Mouse (Mus musculus) myocyte (in vitro differentiated cells): ENCODE data around the gene Gm47841. TPM values are rescaled to one million over a fixed set of nuclear protein-coding genes. Genes with fewer than 3 reads are reported as not detected.

ENCODE experiments used
- H3K27me3 ChIP-seq: one replicate; pipeline ENCODE4 v1.6.1; 2011; ENCODE audit not compliant: control insufficient read depth, insufficient read depth, insufficient read length
- H3K36me3 ChIP-seq: one replicate; pipeline ENCODE4 v1.6.1; 2011; ENCODE audit not compliant: control insufficient read depth, insufficient read depth
- H3K4me2 ChIP-seq: one replicate; pipeline ENCODE4 v1.6.1; 2011; ENCODE audit warnings: low read depth, control low read depth
- H3K4me3 ChIP-seq: one replicate; pipeline ENCODE4 v1.5.1; 2011; ENCODE audit warnings: mild to moderate bottlenecking, control low read depth, moderate library complexity
- H3K79me2 ChIP-seq: one replicate; pipeline ENCODE4 v1.6.1; 2011; ENCODE audit not compliant: control insufficient read depth, insufficient read depth
- H3ac ChIP-seq: one replicate; pipeline ENCODE4 v1.6.1; 2011; ENCODE audit not compliant: control insufficient read depth, insufficient read length
- CEBPB ChIP-seq: IDR thresholded peaks from 2 replicates; pipeline ENCODE4 v1.6.1; 2011; ENCODE audit warnings: mild to moderate bottlenecking, moderate library complexity; ENCODE audit not compliant: poor library complexity, insufficient read depth, severe bottlenecking
- E2F4 ChIP-seq: IDR thresholded peaks from one replicate; pipeline ENCODE4 v1.6.1; 2011; ENCODE audit warnings: mild to moderate bottlenecking, control low read depth, moderate library complexity; ENCODE audit not compliant: insufficient read depth
- MAX ChIP-seq: IDR thresholded peaks from one replicate; pipeline ENCODE4 v1.6.1; 2011; ENCODE audit warnings: low read depth, mild to moderate bottlenecking, control low read depth
- MYOD1 ChIP-seq, 3 experiments: IDR thresholded peaks; one replicate each; pipeline ENCODE4 v1.6.1; 2011; ENCODE audit warnings: control low read depth in 2 of 3, low read depth in 2 of 3, mild to moderate bottlenecking in 2 of 3, moderate library complexity in 1 of 3; ENCODE audit not compliant: insufficient read length in 2 of 3, control insufficient read depth in 1 of 3
- MYOG ChIP-seq, 3 experiments: IDR thresholded peaks; one replicate each; pipeline ENCODE4 v1.6.1; 2011; ENCODE audit warnings: control low read depth in 2 of 3, low read depth in 2 of 3, mild to moderate bottlenecking in 2 of 3; ENCODE audit not compliant: insufficient read length in 2 of 3, control insufficient read depth in 1 of 3, insufficient read depth in 1 of 3
- POLR2A ChIP-seq: IDR thresholded peaks from one replicate; pipeline ENCODE4 v1.6.1; 2011; ENCODE audit warnings: low read depth, mild to moderate bottlenecking, control low read depth, moderate library complexity; ENCODE audit not compliant: insufficient read length
- POLR2AphosphoS2 ChIP-seq: IDR thresholded peaks from one replicate; pipeline ENCODE4 v1.6.1; 2011; ENCODE audit warnings: low read depth, control low read depth; ENCODE audit not compliant: insufficient read length
- REST ChIP-seq: IDR thresholded peaks from one replicate; pipeline ENCODE4 v1.6.1; 2011; ENCODE audit warnings: mild to moderate bottlenecking, control low read depth, moderate library complexity; ENCODE audit not compliant: insufficient read depth, insufficient read length
- SRF ChIP-seq: IDR thresholded peaks from one replicate; pipeline ENCODE4 v1.6.1; 2011; ENCODE audit warnings: low read depth; ENCODE audit not compliant: control insufficient read depth, insufficient read length
- TCF12 ChIP-seq: IDR thresholded peaks from one replicate; pipeline ENCODE4 v1.6.1; 2011; ENCODE audit warnings: mild to moderate bottlenecking, control low read depth; ENCODE audit not compliant: poor library complexity, insufficient read depth, severe bottlenecking
- TCF3 ChIP-seq: IDR thresholded peaks from one replicate; pipeline ENCODE4 v1.6.1; 2011; ENCODE audit warnings: low read depth, control low read depth; ENCODE audit not compliant: insufficient read length
- USF1 ChIP-seq: IDR thresholded peaks from one replicate; pipeline ENCODE4 v1.6.1; 2011; ENCODE audit warnings: low read depth, mild to moderate bottlenecking, control low read depth, moderate library complexity
- polyA plus RNA-seq: library from polyadenylated mRNA; unstranded; fragments of >200 nt; fragmentation: generic; extraction: Trizol; gene quantifications from one replicate; pipeline ENCODE4 v1.2.1, GENCODE M21; 2012; ENCODE audit warnings: missing spikeins

The Gm47841 gene
- polyA plus RNA-seq, 1 experiment = not detected

DNA sequence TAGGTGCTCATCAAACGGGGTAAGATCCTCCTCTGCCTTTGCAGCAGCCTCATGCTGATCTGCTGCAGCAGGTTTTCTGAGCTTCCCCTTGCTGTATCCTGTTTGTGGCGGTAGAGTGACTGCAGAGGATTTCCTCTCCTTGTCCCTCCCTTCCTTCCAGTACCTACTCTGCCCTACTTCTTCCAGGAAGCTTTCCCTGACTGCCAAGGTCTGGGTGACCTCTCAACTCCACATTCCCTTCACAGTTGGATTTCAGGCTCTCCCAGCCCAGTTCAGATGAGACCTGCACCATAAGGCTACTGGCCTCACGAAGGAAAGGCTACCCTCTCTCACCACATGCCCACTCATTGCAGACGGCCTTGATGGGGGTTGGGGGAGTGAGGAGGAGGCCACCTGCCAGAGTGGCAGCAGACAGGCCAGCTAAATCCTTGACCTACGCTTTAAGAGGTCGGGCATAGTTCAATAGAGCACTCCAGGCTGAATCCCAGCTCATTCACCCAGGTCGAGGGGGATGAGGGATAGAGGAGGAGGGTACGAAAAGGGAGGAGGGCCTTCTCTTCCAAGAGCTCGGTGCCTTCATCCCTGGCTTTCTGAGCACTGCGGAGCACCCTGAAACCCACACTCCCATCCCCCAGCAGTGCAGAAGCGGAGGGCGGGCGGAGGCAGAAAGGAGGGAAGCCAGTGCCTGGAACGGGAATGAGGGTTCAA is 45.1 kb upstream of the Gm47841 start:
- H3K4me3 ChIP-seq = no peak overlapping the region
- no peak overlapping the region for H3ac ChIP-seq
- no peak overlapping the region for H3K4me2 ChIP-seq

DNA sequence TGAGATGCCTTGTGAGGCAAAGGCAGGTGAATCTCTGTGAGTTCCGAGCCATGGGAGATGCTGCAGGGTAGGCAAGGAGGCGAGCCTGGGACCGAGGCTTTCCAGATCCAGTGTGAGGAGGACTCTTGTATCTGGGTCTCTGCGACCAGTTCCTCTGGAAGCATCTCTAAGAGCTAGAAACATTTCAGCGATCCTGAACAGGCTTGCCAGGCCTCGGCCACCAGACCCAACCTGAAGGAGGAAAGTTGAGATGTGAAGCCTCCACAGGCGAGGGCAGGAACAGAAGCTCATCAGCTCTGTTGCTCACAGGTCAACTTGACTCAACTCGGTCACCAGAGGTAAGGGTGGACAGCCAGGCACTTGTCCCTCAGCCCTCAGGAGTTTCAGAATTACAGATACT is 44.4 kb upstream of the Gm47841 start:
- no peak for TF ChIP-seq CEBPB
- no peak for TF ChIP-seq USF1
- TF ChIP-seq POLR2AphosphoS2 = no peak
- TF ChIP-seq MYOG (IDR thresholded peaks at IDR 0.05; ENCODE audit: control insufficient read depth in 1 of 3, insufficient read depth in 1 of 3, insufficient read length in 2 of 3, low read depth in 2 of 3) = no peak
- no peak for TF ChIP-seq E2F4
- TF ChIP-seq MYOD1 (IDR thresholded peaks at IDR 0.05; ENCODE audit: control insufficient read depth in 1 of 3, insufficient read length in 2 of 3, low read depth in 2 of 3) = no peak
- TF ChIP-seq POLR2A = no peak
- TF ChIP-seq TCF12 = no peak
- TF ChIP-seq TCF3 = no peak
- TF ChIP-seq REST = no peak
- TF ChIP-seq SRF = no peak
- H3K36me3 ChIP-seq = no peaks in the 10 kb centered on the region
- H3K79me2 ChIP-seq = no peaks in the 10 kb centered on the region
- peaks cover 51% of the 10 kb centered on the region for H3K27me3 ChIP-seq
- no peak overlapping the region for H3K4me3 ChIP-seq
- no peak overlapping the region for H3ac ChIP-seq
- H3K4me2 ChIP-seq = no peak overlapping the region

More for the DNA sequence above, 45.1 kb upstream of the Gm47841 start:
- Histone ChIP-seq H3K36me3 (no peaks in the 10 kb centered on the region), H3K79me2 (no peaks in the 10 kb centered on the region), H3K27me3 (peaks cover 51% of the 10 kb centered on the region)
- TF ChIP-seq MAX = no peak
- TF ChIP-seq USF1 = no peak
- no peak for TF ChIP-seq TCF12

DNA sequence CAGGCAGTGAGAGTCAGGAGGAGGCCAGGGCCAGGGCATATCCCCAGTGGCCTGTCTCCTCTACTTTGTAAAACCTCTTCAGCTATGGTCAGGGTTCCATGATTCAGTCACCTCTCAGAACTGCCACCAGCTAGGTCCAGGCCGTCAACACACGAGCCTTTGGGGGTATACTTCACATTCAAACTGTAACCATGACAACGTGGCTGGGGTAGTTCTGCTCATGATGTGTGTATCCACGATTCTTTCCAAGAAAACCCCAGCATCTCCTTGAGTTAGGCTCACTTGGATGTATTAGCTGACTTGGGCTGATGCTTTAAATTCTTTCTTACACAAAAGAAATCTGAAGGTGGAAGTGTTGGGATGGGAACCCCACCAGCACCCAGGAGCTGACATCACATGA is 41.1 kb upstream of the Gm47841 start:
- H3K79me2 ChIP-seq = no peaks in the 10 kb centered on the region
- peaks cover 55% of the 10 kb centered on the region for H3K27me3 ChIP-seq
- no peaks in the 10 kb centered on the region for H3K36me3 ChIP-seq
- no peak overlapping the region for H3ac ChIP-seq
- TF ChIP-seq USF1 = no peak
- TF ChIP-seq POLR2A = no peak
- TF ChIP-seq MYOG (IDR thresholded peaks at IDR 0.05; ENCODE audit: control insufficient read depth in 1 of 3, insufficient read depth in 1 of 3, insufficient read length in 2 of 3, low read depth in 2 of 3) = no peak
- TF ChIP-seq E2F4 = no peak
- no peak for TF ChIP-seq MYOD1 (IDR thresholded peaks at IDR 0.05; ENCODE audit: control insufficient read depth in 1 of 3, insufficient read length in 2 of 3, low read depth in 2 of 3)
- TF ChIP-seq MAX = no peak
- no peak for TF ChIP-seq POLR2AphosphoS2
- TF ChIP-seq SRF = no peak
- no peak for TF ChIP-seq TCF12
- no peak for TF ChIP-seq TCF3
- no peak for TF ChIP-seq REST
- TF ChIP-seq CEBPB = no peak
- no peak overlapping the region for H3K4me2 ChIP-seq
- H3K4me3 ChIP-seq = no peak overlapping the region

DNA sequence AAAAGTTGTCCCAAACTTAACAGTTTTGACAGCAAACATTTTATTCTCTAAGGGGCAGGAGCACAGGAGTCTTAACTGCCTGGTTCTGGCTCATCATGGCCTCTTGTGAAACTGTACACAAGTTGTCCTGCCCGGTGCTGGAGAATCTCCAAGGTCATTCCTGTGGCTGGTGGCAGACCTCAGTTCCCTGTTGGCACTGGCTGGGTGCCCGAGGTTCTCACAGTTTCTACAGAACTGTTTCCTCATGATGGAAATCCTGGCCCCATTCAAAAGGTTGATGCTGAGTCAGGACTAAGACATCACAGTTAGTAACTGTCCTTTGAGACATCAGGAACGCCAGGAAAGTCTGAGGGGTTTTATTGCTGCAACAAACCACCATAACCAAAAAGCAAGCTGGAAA is 39.8 kb upstream of the Gm47841 start:
- H3ac ChIP-seq = no peak overlapping the region
- TF ChIP-seq CEBPB = 0 out of 2 replicates have a peak, but pooled peaks have one; percentile 25
- no peak for TF ChIP-seq REST
- H3K4me3 ChIP-seq = no peak overlapping the region
- H3K36me3 ChIP-seq = no peaks in the 10 kb centered on the region
- H3K4me2 ChIP-seq = peak overlapping the region; percentile 49
- H3K27me3 ChIP-seq = peaks cover 58% of the 10 kb centered on the region
- no peaks in the 10 kb centered on the region for H3K79me2 ChIP-seq

DNA sequence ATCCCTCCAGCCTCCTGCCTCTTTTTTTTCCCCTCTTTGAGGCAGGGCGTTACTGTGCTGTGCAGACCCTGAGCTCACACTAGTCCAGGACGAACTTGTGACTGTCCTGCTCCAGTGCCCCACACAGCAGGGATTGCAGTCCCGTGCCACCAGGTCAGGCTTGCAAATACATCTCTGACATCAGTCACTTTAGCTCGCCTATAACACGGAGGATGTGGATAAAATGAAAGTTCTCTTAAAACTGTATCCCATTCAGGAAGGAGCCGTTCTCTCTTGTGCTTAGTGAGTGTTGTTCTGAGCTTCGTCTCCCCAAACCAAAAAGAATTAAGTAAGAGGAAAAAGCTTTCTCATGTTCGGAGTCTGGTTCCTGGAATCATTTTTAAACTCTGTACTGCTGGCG is 39.3 kb upstream of the Gm47841 start:
- TF ChIP-seq USF1 (no peak), MYOG (IDR thresholded peaks at IDR 0.05; ENCODE audit: control insufficient read depth in 1 of 3, insufficient read depth in 1 of 3, insufficient read length in 2 of 3, low read depth in 2 of 3) (no peak)
- H3K36me3 ChIP-seq = no peaks in the 10 kb centered on the region
- no peak overlapping the region for H3K4me3 ChIP-seq
- H3K27me3 ChIP-seq = peaks cover 53% of the 10 kb centered on the region
- no peaks in the 10 kb centered on the region for H3K79me2 ChIP-seq
- H3K4me2 ChIP-seq = peak overlapping the region; percentile 49
- no peak overlapping the region for H3ac ChIP-seq
